Mouse (Mus musculus): ENCODE results near the gene Tulp4. TPM values are rescaled to one million over a fixed set of nuclear protein-coding genes. Genes with fewer than 3 reads are reported as not detected.

Tulp4 gene
- polyA plus RNA-seq, 1 experiment from 2014 or later, result 59.4 TPM

DNA sequence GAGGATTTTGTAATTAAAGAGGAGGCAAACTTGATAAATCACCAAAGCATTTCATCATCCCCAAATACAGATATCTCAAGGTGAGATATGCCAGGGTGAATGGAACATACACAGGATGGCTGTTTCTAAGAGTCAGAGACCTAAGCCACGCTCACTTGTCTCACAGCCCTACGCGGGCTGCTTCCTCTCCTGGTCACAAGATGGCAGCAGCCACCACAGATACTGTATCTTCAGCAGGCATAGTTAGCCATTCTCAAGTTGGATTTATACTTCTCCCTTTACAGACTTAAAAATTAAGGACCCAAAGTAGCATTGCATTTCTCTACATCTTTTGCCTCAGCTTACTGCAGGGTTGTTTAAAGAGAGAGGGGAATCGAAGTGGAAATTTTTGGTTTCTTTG, 8.4 kb upstream of the Tulp4 start:
- Histone ChIP-seq H3K27me3 (replicated peaks) (no peaks in the 10 kb centered on the region), H3K9ac (no peak overlapping the region), H3K27ac (ENCODE audit: poor library complexity, severe bottlenecking) (no peak overlapping the region), H3K4me2 (no peak overlapping the region), H3K4me1 (replicated peaks) (no peaks in the 10 kb centered on the region), H3K9me3 (replicated peaks) (no peaks in the 10 kb centered on the region), H3K36me3 (no peaks in the 10 kb centered on the region), H3K4me3 (no peak overlapping the region)
- WGBS, result 20% methylated on average over 4 of the region's 4 CpGs
- ATAC-seq (ENCODE audit: insufficient number of reproducible peaks, low FRiP score), result no peak

DNA sequence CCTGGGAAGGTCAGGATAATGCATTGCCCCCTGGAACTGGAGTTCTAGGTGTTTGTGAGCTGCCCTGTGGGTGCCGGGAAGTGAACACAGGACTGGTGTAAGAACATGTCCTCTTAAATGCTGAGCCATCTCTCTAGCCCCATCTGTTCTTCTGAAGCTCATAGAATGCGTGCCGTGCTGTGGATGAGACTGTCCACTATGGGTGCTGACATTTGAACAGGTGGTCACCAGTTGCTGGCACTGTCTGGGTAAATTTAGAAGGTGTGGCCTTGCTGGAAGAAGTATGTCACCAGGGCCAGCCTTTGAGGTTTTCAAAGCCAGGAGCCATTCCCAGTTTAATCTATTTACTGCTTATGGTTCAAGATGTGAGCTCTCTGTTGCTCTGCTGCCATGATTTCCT, 4.0 kb upstream of the Tulp4 start:
- Histone ChIP-seq H3K4me2 (no peak overlapping the region), H3K9ac (no peak overlapping the region), H3K27ac (ENCODE audit: poor library complexity, severe bottlenecking) (no peak overlapping the region), H3K4me1 (replicated peaks) (0 out of 2 replicates have a peak, but pooled peaks cover under 1% of the 10 kb centered on the region), H3K27me3 (replicated peaks) (0 out of 2 replicates have a peak, but pooled peaks cover 12% of the 10 kb centered on the region), H3K36me3 (no peaks in the 10 kb centered on the region), H3K4me3 (no peak overlapping the region), H3K9me3 (replicated peaks) (no peaks in the 10 kb centered on the region)
- WGBS, result 82% methylated on average over 3 of the region's 3 CpGs
- ATAC-seq (ENCODE audit: insufficient number of reproducible peaks, low FRiP score), result no peak

- no peak for ATAC-seq (ENCODE audit: insufficient number of reproducible peaks, low FRiP score)
- H3K9me3 ChIP-seq (replicated peaks), result no peaks in the 10 kb centered on the region
- H3K9ac ChIP-seq, result no peak overlapping the region
- H3K4me3 ChIP-seq, result no peak overlapping the region
- 75% methylated on average over 6 of the region's 6 CpGs for WGBS
- H3K27me3 ChIP-seq (replicated peaks), result 0 out of 2 replicates have a peak, but pooled peaks cover 12% of the 10 kb centered on the region
- no peaks in the 10 kb centered on the region for H3K36me3 ChIP-seq
- no peak overlapping the region for H3K27ac ChIP-seq (ENCODE audit: poor library complexity, severe bottlenecking)
- H3K4me2 ChIP-seq, result no peak overlapping the region
- H3K4me1 ChIP-seq (replicated peaks), result peaks cover 13% of the 10 kb centered on the region
Observed at GRCm38 (mm10) chr17:6103566-6103965, 2.7 kb upstream of the Tulp4 start.

- Histone ChIP-seq H3K9me3 (replicated peaks) (no peaks in the 10 kb centered on the region), H3K27ac (ENCODE audit: poor library complexity, severe bottlenecking) (peak overlapping the region; percentile 97), H3K27me3 (replicated peaks) (0 out of 2 replicates have a peak, but pooled peaks cover 12% of the 10 kb centered on the region), H3K36me3 (peaks cover 4% of the 10 kb centered on the region), H3K4me1 (replicated peaks) (peaks cover 24% of the 10 kb centered on the region), H3K9ac (peak overlapping the region; percentile 99), H3K4me3 (peak overlapping the region; percentile 100), H3K4me2 (peak overlapping the region; percentile 78)
- no peak for ATAC-seq (ENCODE audit: insufficient number of reproducible peaks, low FRiP score)
- WGBS, result under 1% methylated on average over 40 of the region's 50 CpGs
Observed at GRCm38 (mm10) chr17:6107015-6107601, 871 bp downstream of the Tulp4 start.

- H3K27me3 ChIP-seq (replicated peaks), result 0 out of 2 replicates have a peak, but pooled peaks cover 12% of the 10 kb centered on the region
- 0 out of 2 replicates have a peak overlapping the region, but pooled peaks have one; percentile 97 for H3K27ac ChIP-seq (ENCODE audit: poor library complexity, severe bottlenecking)
- H3K9me3 ChIP-seq (replicated peaks), result no peaks in the 10 kb centered on the region
- peaks cover 24% of the 10 kb centered on the region for H3K4me1 ChIP-seq (replicated peaks)
- peaks cover 6% of the 10 kb centered on the region for H3K36me3 ChIP-seq
- H3K9ac ChIP-seq, result peak overlapping the region; percentile 99
- peak overlapping the region; percentile 100 for H3K4me3 ChIP-seq
- H3K4me2 ChIP-seq, result peak overlapping the region; percentile 78
- ATAC-seq (ENCODE audit: insufficient number of reproducible peaks, low FRiP score), result no peak
- WGBS, result 60% methylated on average over 7 of the region's 7 CpGs
Observed at GRCm38 (mm10) chr17:6108175-6108574, 1.9 kb downstream of the Tulp4 start.

- peaks cover 24% of the 10 kb centered on the region for H3K4me1 ChIP-seq (replicated peaks)
- ATAC-seq (ENCODE audit: insufficient number of reproducible peaks, low FRiP score), result no peak
- 69% methylated on average over 3 of the region's 3 CpGs for WGBS
- H3K9me3 ChIP-seq (replicated peaks), result no peaks in the 10 kb centered on the region
- no peak overlapping the region for H3K4me3 ChIP-seq
- H3K36me3 ChIP-seq, result peaks cover 16% of the 10 kb centered on the region
- no peaks in the 10 kb centered on the region for H3K27me3 ChIP-seq (replicated peaks)
- H3K9ac ChIP-seq, result no peak overlapping the region
- no peak overlapping the region for H3K27ac ChIP-seq (ENCODE audit: poor library complexity, severe bottlenecking)
- no peak overlapping the region for H3K4me2 ChIP-seq
Observed at GRCm38 (mm10) chr17:6110956-6111355, 4.7 kb downstream of the Tulp4 start.

- no peak for ATAC-seq (ENCODE audit: insufficient number of reproducible peaks, low FRiP score)
- Histone ChIP-seq H3K4me1 (replicated peaks) (peaks cover 21% of the 10 kb centered on the region), H3K9ac (no peak overlapping the region), H3K27me3 (replicated peaks) (no peaks in the 10 kb centered on the region), H3K4me3 (no peak overlapping the region), H3K36me3 (peaks cover 16% of the 10 kb centered on the region), H3K27ac (ENCODE audit: poor library complexity, severe bottlenecking) (no peak overlapping the region), H3K9me3 (replicated peaks) (no peaks in the 10 kb centered on the region), H3K4me2 (no peak overlapping the region)
- WGBS, result 83% methylated on average over 6 of the region's 6 CpGs
Observed at GRCm38 (mm10) chr17:6113653-6114052, 7.4 kb downstream of the Tulp4 start.

- no peak overlapping the region for H3K27ac ChIP-seq (ENCODE audit: poor library complexity, severe bottlenecking)
- H3K36me3 ChIP-seq, result peaks cover 16% of the 10 kb centered on the region
- ATAC-seq (ENCODE audit: insufficient number of reproducible peaks, low FRiP score), result no peak
- 86% methylated on average over 9 of the region's 9 CpGs for WGBS
- H3K27me3 ChIP-seq (replicated peaks), result no peaks in the 10 kb centered on the region
- no peak overlapping the region for H3K4me2 ChIP-seq
- H3K9ac ChIP-seq, result no peak overlapping the region
- peaks cover 10% of the 10 kb centered on the region for H3K4me1 ChIP-seq (replicated peaks)
- H3K9me3 ChIP-seq (replicated peaks), result no peaks in the 10 kb centered on the region
- no peak overlapping the region for H3K4me3 ChIP-seq
Observed at GRCm38 (mm10) chr17:6115085-6115484, 8.8 kb downstream of the Tulp4 start.

GRCm38 (mm10) chr17:6117148-6117725, 11.0 kb downstream of the Tulp4 start:
- peaks cover 10% of the 10 kb centered on the region for H3K4me1 ChIP-seq (replicated peaks)
- no peak overlapping the region for H3K4me2 ChIP-seq
- H3K9me3 ChIP-seq (replicated peaks), result no peaks in the 10 kb centered on the region
- ATAC-seq (ENCODE audit: insufficient number of reproducible peaks, low FRiP score), result no peak
- 70% methylated on average over 4 of the region's 4 CpGs for WGBS
- H3K27ac ChIP-seq (ENCODE audit: poor library complexity, severe bottlenecking), result 0 out of 2 replicates have a peak overlapping the region, but pooled peaks have one; percentile 0
- no peaks in the 10 kb centered on the region for H3K27me3 ChIP-seq (replicated peaks)
- peaks cover 16% of the 10 kb centered on the region for H3K36me3 ChIP-seq
- H3K9ac ChIP-seq, result no peak overlapping the region
- H3K4me3 ChIP-seq, result no peak overlapping the region

- no peak overlapping the region for H3K4me2 ChIP-seq
- peaks cover 10% of the 10 kb centered on the region for H3K4me1 ChIP-seq (replicated peaks)
- H3K27ac ChIP-seq (ENCODE audit: poor library complexity, severe bottlenecking), result no peak overlapping the region
- H3K36me3 ChIP-seq, result peaks cover 22% of the 10 kb centered on the region
- no peak for ATAC-seq (ENCODE audit: insufficient number of reproducible peaks, low FRiP score)
- no peak overlapping the region for H3K4me3 ChIP-seq
- H3K27me3 ChIP-seq (replicated peaks), result no peaks in the 10 kb centered on the region
- WGBS, result 89% methylated on average over 3 of the region's 3 CpGs
- no peak overlapping the region for H3K9ac ChIP-seq
- no peaks in the 10 kb centered on the region for H3K9me3 ChIP-seq (replicated peaks)
Observed at GRCm38 (mm10) chr17:6117917-6118316, 11.7 kb downstream of the Tulp4 start.

DNA sequence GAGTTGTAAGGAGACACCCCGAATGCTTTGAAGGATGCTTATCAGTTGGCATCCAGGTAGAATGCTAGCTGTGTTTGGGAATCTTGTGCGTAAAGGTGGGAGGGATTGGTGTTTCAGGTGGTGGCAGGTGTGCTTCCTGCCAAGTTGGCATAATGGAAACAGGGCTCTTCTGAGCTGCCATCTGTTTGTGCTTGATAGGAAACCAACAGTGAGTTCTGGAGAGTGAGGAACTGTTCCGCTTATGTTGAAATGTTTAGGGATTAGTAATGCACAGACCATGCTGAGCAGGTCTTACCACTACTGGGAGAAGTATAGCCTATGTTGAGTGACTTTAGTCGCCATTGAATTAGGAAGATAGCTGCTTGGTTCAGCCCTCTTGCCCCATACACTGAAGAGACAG, 12.6 kb downstream of the Tulp4 start:
- Histone ChIP-seq H3K9me3 (replicated peaks) (no peaks in the 10 kb centered on the region), H3K4me3 (no peak overlapping the region), H3K9ac (no peak overlapping the region), H3K36me3 (peaks cover 30% of the 10 kb centered on the region), H3K4me2 (no peak overlapping the region), H3K27me3 (replicated peaks) (no peaks in the 10 kb centered on the region), H3K27ac (ENCODE audit: poor library complexity, severe bottlenecking) (no peak overlapping the region), H3K4me1 (replicated peaks) (peaks cover 10% of the 10 kb centered on the region)
- 91% methylated on average over 4 of the region's 4 CpGs for WGBS
- no peak for ATAC-seq (ENCODE audit: insufficient number of reproducible peaks, low FRiP score)
